Mouse (Mus musculus) ES-Bruce4 (cell line): ENCODE results near the gene Hpn.

Experiments used
- CTCF ChIP-seq: IDR thresholded peaks from one replicate; pipeline ENCODE4 v1.8.1; 2011; ENCODE audit warnings: low read depth, low read length
- EP300 ChIP-seq: IDR thresholded peaks from 2 replicates; pipeline ENCODE4 v1.6.1; 2011; ENCODE audit warnings: low read depth, low read length; ENCODE audit not compliant: insufficient read depth
- POLR2A ChIP-seq: IDR thresholded peaks from one replicate; pipeline ENCODE4 v1.8.1; 2011; ENCODE audit warnings: low read length; ENCODE audit not compliant: insufficient read depth

GRCm38 (mm10) chr7:31057071-31057470 is 58.0 kb downstream of the Hpn start, which contains the start of gene Fxyd1:
- TF ChIP-seq EP300 (no peak), CTCF (no peak), POLR2A (no peak)
